Mouse (Mus musculus): ENCODE results near the gene Pnp2. TPM values are rescaled to one million over a fixed set of nuclear protein-coding genes. Genes with fewer than 3 reads are reported as not detected.
"Not testable (repeated sequence)": the region's sequence is repeated elsewhere in the genome, so short reads cannot be mapped to it uniquely, and the experiment has no call there.

The Pnp2 gene
- polyA plus RNA-seq, 1 experiment from 2014 or later = 1.3 TPM

- no peaks in the 10 kb centered on the region for H3K27me3 ChIP-seq (ENCODE audit: poor library complexity, severe bottlenecking)
- H3K27ac ChIP-seq = peak overlapping the region; percentile 74
- WGBS = 15% methylated on average over 12 of the region's 12 CpGs
- no peaks in the 10 kb centered on the region for H3K36me3 ChIP-seq (replicated peaks)
- H3K4me1 ChIP-seq = peaks cover 40% of the 10 kb centered on the region
- DNase-seq (ENCODE audit: extremely low spot score, low spot score) = peak; percentile 54
- H3K9me3 ChIP-seq = no peaks in the 10 kb centered on the region; the same call in 1 of the 2 replicates
- H3K4me3 ChIP-seq = peak overlapping the region; percentile 29; the same call in 1 of the 2 replicates
Measured at GRCm38 (mm10) chr14:50969558-50970544, 14.1 kb downstream of the Pnp2 start.

GRCm38 (mm10) chr14:50970822-50971221, 15.0 kb downstream of the Pnp2 start:
- Histone ChIP-seq H3K4me1 (peaks cover 45% of the 10 kb centered on the region), H3K27ac (no peak overlapping the region)

GRCm38 (mm10) chr14:50973054-50973453, 17.3 kb downstream of the Pnp2 start:
- WGBS = 90% methylated on average over 5 of the region's 5 CpGs
- not testable (repeated sequence) for DNase-seq (ENCODE audit: extremely low spot score, low spot score); H3K36me3 ChIP-seq (replicated peaks); H3K27me3 ChIP-seq (ENCODE audit: poor library complexity, severe bottlenecking); H3K27ac ChIP-seq; H3K9me3 ChIP-seq; H3K4me3 ChIP-seq
- peaks cover 56% of the 10 kb centered on the region for H3K4me1 ChIP-seq

More at GRCm38 (mm10) chr14:50970822-50971221, 15.0 kb downstream of the Pnp2 start:
- WGBS = 77% methylated on average over 1 of the region's 1 CpGs
- no peak overlapping the region for H3K4me3 ChIP-seq
- no peaks in the 10 kb centered on the region for H3K36me3 ChIP-seq (replicated peaks)
- H3K9me3 ChIP-seq = no peaks in the 10 kb centered on the region
- H3K27me3 ChIP-seq (ENCODE audit: poor library complexity, severe bottlenecking) = peaks cover 4% of the 10 kb centered on the region; the same call in 1 of the 2 replicates
- no peak for DNase-seq (ENCODE audit: extremely low spot score, low spot score)

- H3K27ac ChIP-seq = no peak overlapping the region
- no peaks in the 10 kb centered on the region for H3K36me3 ChIP-seq (replicated peaks)
- H3K4me3 ChIP-seq = no peak overlapping the region
- H3K4me1 ChIP-seq = peaks cover 49% of the 10 kb centered on the region
- no peaks in the 10 kb centered on the region for H3K9me3 ChIP-seq
- H3K27me3 ChIP-seq (ENCODE audit: poor library complexity, severe bottlenecking) = peaks cover 4% of the 10 kb centered on the region; the same call in 1 of the 2 replicates
- no peak for DNase-seq (ENCODE audit: extremely low spot score, low spot score)
- 27% methylated on average over 4 of the region's 4 CpGs for WGBS
Measured at GRCm38 (mm10) chr14:50973700-50974099, 17.9 kb downstream of the Pnp2 start.

GRCm38 (mm10) chr14:50975001-50975400, 19.2 kb downstream of the Pnp2 start:
- WGBS = 47% methylated on average over 5 of the region's 5 CpGs
- DNase-seq (ENCODE audit: extremely low spot score, low spot score) = no peak
- Histone ChIP-seq H3K4me3 (no peak overlapping the region), H3K27ac (no peak overlapping the region), H3K9me3 (no peaks in the 10 kb centered on the region), H3K27me3 (ENCODE audit: poor library complexity, severe bottlenecking) (peaks cover 4% of the 10 kb centered on the region; the same call in 1 of the 2 replicates), H3K36me3 (replicated peaks) (no peaks in the 10 kb centered on the region), H3K4me1 (peaks cover 36% of the 10 kb centered on the region)

GRCm38 (mm10) chr14:50976674-50977073, 20.9 kb downstream of the Pnp2 start:
- H3K4me1 ChIP-seq = peaks cover 22% of the 10 kb centered on the region
- H3K36me3 ChIP-seq (replicated peaks) = no peaks in the 10 kb centered on the region
- no peaks in the 10 kb centered on the region for H3K9me3 ChIP-seq
- peak overlapping the region; percentile 22 for H3K4me3 ChIP-seq
- H3K27ac ChIP-seq = peak overlapping the region; percentile 77
- peak; percentile 37 for DNase-seq (ENCODE audit: extremely low spot score, low spot score)
- 14% methylated on average over 9 of the region's 9 CpGs for WGBS
- H3K27me3 ChIP-seq (ENCODE audit: poor library complexity, severe bottlenecking) = peaks cover 4% of the 10 kb centered on the region; the same call in 1 of the 2 replicates

- peaks cover 21% of the 10 kb centered on the region for H3K4me1 ChIP-seq
- DNase-seq (ENCODE audit: extremely low spot score, low spot score); H3K27ac ChIP-seq; H3K27me3 ChIP-seq (ENCODE audit: poor library complexity, severe bottlenecking); H3K36me3 ChIP-seq (replicated peaks); H3K9me3 ChIP-seq; H3K4me3 ChIP-seq: not testable (repeated sequence)
- 93% methylated on average over 6 of the region's 6 CpGs for WGBS
Measured at GRCm38 (mm10) chr14:50978451-50978850, 22.7 kb downstream of the Pnp2 start.

- H3K36me3 ChIP-seq (replicated peaks) = no peaks in the 10 kb centered on the region
- peaks cover 16% of the 10 kb centered on the region for H3K4me1 ChIP-seq
- no peak overlapping the region for H3K4me3 ChIP-seq
- no peak for DNase-seq (ENCODE audit: extremely low spot score, low spot score)
- peaks cover 4% of the 10 kb centered on the region; the same call in 1 of the 2 replicates for H3K27me3 ChIP-seq (ENCODE audit: poor library complexity, severe bottlenecking)
- H3K27ac ChIP-seq = no peak overlapping the region
- H3K9me3 ChIP-seq = no peaks in the 10 kb centered on the region
Measured at GRCm38 (mm10) chr14:50979631-50980030, 23.8 kb downstream of the Pnp2 start.

- DNase-seq (ENCODE audit: extremely low spot score, low spot score) = no peak
- WGBS = 69% methylated on average over 2 of the region's 2 CpGs
Measured at GRCm38 (mm10) chr14:50981207-50981606, 25.4 kb downstream of the Pnp2 start.

GRCm38 (mm10) chr14:50981837-50982236, 26.0 kb downstream of the Pnp2 start:
- H3K4me3 ChIP-seq = no peak overlapping the region
- H3K36me3 ChIP-seq (replicated peaks) = no peaks in the 10 kb centered on the region
- H3K9me3 ChIP-seq = no peaks in the 10 kb centered on the region
- 90% methylated on average over 5 of the region's 5 CpGs for WGBS
- no peak for DNase-seq (ENCODE audit: extremely low spot score, low spot score)
- H3K27me3 ChIP-seq (ENCODE audit: poor library complexity, severe bottlenecking) = no peaks in the 10 kb centered on the region
- no peak overlapping the region for H3K27ac ChIP-seq
- H3K4me1 ChIP-seq = peaks cover 3% of the 10 kb centered on the region

More at GRCm38 (mm10) chr14:50981207-50981606, 25.4 kb downstream of the Pnp2 start:
- H3K36me3 ChIP-seq (replicated peaks) = no peaks in the 10 kb centered on the region
- no peak overlapping the region for H3K27ac ChIP-seq
- no peak overlapping the region for H3K4me3 ChIP-seq
- peaks cover 10% of the 10 kb centered on the region for H3K4me1 ChIP-seq
- H3K9me3 ChIP-seq = no peaks in the 10 kb centered on the region
- H3K27me3 ChIP-seq (ENCODE audit: poor library complexity, severe bottlenecking) = no peaks in the 10 kb centered on the region

- Histone ChIP-seq H3K36me3 (replicated peaks) (no peaks in the 10 kb centered on the region), H3K4me3 (no peak overlapping the region), H3K27me3 (ENCODE audit: poor library complexity, severe bottlenecking) (no peaks in the 10 kb centered on the region), H3K27ac (no peak overlapping the region), H3K4me1 (no peaks in the 10 kb centered on the region), H3K9me3 (no peaks in the 10 kb centered on the region)
- no peak for DNase-seq (ENCODE audit: extremely low spot score, low spot score)
- 88% methylated on average over 2 of the region's 2 CpGs for WGBS
Measured at GRCm38 (mm10) chr14:50987668-50988067, 31.9 kb downstream of the Pnp2 start.

- Histone ChIP-seq H3K9me3 (no peaks in the 10 kb centered on the region), H3K27me3 (ENCODE audit: poor library complexity, severe bottlenecking) (no peaks in the 10 kb centered on the region), H3K27ac (no peak overlapping the region), H3K4me1 (0 out of 2 replicates have a peak, but pooled peaks cover 4% of the 10 kb centered on the region), H3K4me3 (no peak overlapping the region), H3K36me3 (replicated peaks) (no peaks in the 10 kb centered on the region)
- no peak for DNase-seq (ENCODE audit: extremely low spot score, low spot score)
- 85% methylated on average over 3 of the region's 3 CpGs for WGBS
Measured at GRCm38 (mm10) chr14:50991037-50991436, 35.2 kb downstream of the Pnp2 start.

GRCm38 (mm10) chr14:50997088-50997487, 41.3 kb downstream of the Pnp2 start:
- Histone ChIP-seq H3K36me3 (replicated peaks) (no peaks in the 10 kb centered on the region), H3K27ac (no peak overlapping the region), H3K9me3 (no peaks in the 10 kb centered on the region), H3K27me3 (ENCODE audit: poor library complexity, severe bottlenecking) (no peaks in the 10 kb centered on the region), H3K4me1 (0 out of 2 replicates have a peak, but pooled peaks cover 4% of the 10 kb centered on the region), H3K4me3 (no peak overlapping the region)
- DNase-seq (ENCODE audit: extremely low spot score, low spot score) = no peak
- WGBS = 81% methylated on average over 3 of the region's 3 CpGs
